Comparison of ENCODE assay signal across 9 mouse cellular contexts in genomic region chr5:36820142-36820541, GRCm38 (mm10). TPM values are rescaled to one million over a fixed set of nuclear protein-coding genes. Genes with fewer than 3 reads are reported as not detected.
DNase-seq lines count a peak whose midpoint lies in the region; TF ChIP-seq lines count a peak whose summit lies in the region.
"Had no signal": no experiment of that assay in that cellular context is flagged by ENCODE, and none has a peak within 500 bp of the region (broad histone marks: within the 10 kb centered on the region; RNA-seq: fewer than 3 reads in every experiment).

No protein-coding gene starts in this region.

- no peaks in the 10 kb centered on the region for H3K9me3 ChIP-seq in MEL (replicated peaks; ENCODE audit: insufficient read depth, low read length)
- H3K9me3 ChIP-seq: midbrain, embryonic 12.5 days had no signal

- DNase-seq in left cerebral cortex, adult 18-20 months (ENCODE audit: low spot score in 2 of 2), result peak; percentile 75 to 79
- DNase-seq in left cerebral cortex, adult 11 months (ENCODE audit: low spot score), result no peak
- DNase-seq in MEL (ENCODE audit: low read depth, low spot score), result peak; percentile 78
- peak; percentile 53 for DNase-seq in c-Kit-positive CD71-positive TER-119-positive erythroid progenitor cells, embryonic 14.5 days (ENCODE audit: low spot score)
- peak; percentile 55 to 59 for DNase-seq in frontal cortex, postnatal 25 days (ENCODE audit: low spot score in 2 of 2)
- peak; percentile 38 to 67 for DNase-seq in left cerebral cortex, postnatal 10 days (ENCODE audit: extremely low spot score in 1 of 2, low spot score in 2 of 2)
- DNase-seq in ovary, adult 18-20 months (ENCODE audit: low spot score), result no peak

- H3K27ac ChIP-seq in MEL (ENCODE audit: control insufficient read depth, low read depth, low read length), result no peak overlapping the region
- H3K27ac ChIP-seq in olfactory bulb, adult 2 months (ENCODE audit: insufficient read depth, low read depth, low read length), result no peak overlapping the region
- H3K27ac ChIP-seq: midbrain, embryonic 12.5 days had no signal

- TF ChIP-seq EP300 in MEL (IDR thresholded peaks at IDR 0.05; ENCODE audit: low read depth in 1 of 2, low read length in 2 of 2), result no peak

- intact Hi-C loops in left cerebral cortex, postnatal 10 days (cut with DNase I), result no loop called here

- H3K9ac ChIP-seq in MEL (ENCODE audit: control insufficient read depth, low read depth, low read length, poor library complexity, severe bottlenecking), result no peak overlapping the region
- H3K9ac ChIP-seq: midbrain, embryonic 12.5 days had no signal

- no peak overlapping the region for H3K4me3 ChIP-seq in MEL (ENCODE audit: control insufficient read depth in 1 of 2, insufficient read depth in 1 of 2, low read depth in 2 of 2, low read length in 2 of 2)
- no peak overlapping the region for H3K4me3 ChIP-seq in olfactory bulb, adult 2 months (ENCODE audit: insufficient read depth, low read depth, low read length)
- H3K4me3 ChIP-seq: midbrain, embryonic 12.5 days had no signal

- H3K36me3 ChIP-seq in MEL (ENCODE audit: control insufficient read depth in 1 of 2, insufficient read depth in 2 of 2, low read length in 2 of 2), result peaks cover 0 to 3% of the 10 kb centered on the region in 2 experiments; a peak in 1 of 4 replicates

- WGBS in olfactory bulb, adult 2 months, result 54% methylated on average over 6 of the region's 6 CpGs

- TF ChIP-seq RAD21 in MEL (IDR thresholded peaks at IDR 0.05; ENCODE audit: low read depth, low read length), result peak; percentile 14

- H3K27me3 ChIP-seq in MEL (ENCODE audit: control insufficient read depth in 1 of 2, insufficient read depth in 2 of 2, low read length in 2 of 2), result no peaks in the 10 kb centered on the region
- H3K27me3 ChIP-seq: midbrain, embryonic 12.5 days had no signal

- peak; percentile 86 to 98 (median 97) for TF ChIP-seq CTCF in MEL (IDR thresholded peaks at IDR 0.05 in 2 of 3, conservative IDR thresholded peaks at IDR 0.05 in 1 of 3; ENCODE audit: control insufficient read depth in 1 of 3, insufficient read depth in 1 of 3, low read depth in 2 of 3, low read length in 3 of 3, poor library complexity in 1 of 3, severe bottlenecking in 1 of 3)
- peak; percentile 49 for TF ChIP-seq CTCF in olfactory bulb, adult 2 months (IDR thresholded peaks at IDR 0.05; ENCODE audit: insufficient read depth, low read depth, low read length)

- no peaks in the 10 kb centered on the region for H3K4me1 ChIP-seq in MEL (ENCODE audit: control insufficient read depth in 1 of 2, insufficient read depth in 2 of 2, low read length in 2 of 2)
- H3K4me1 ChIP-seq in olfactory bulb, adult 2 months (ENCODE audit: control insufficient read depth, insufficient read depth, low read length), result no peaks in the 10 kb centered on the region
- H3K4me1 ChIP-seq: midbrain, embryonic 12.5 days had no signal

- no peak for TF ChIP-seq POLR2A in MEL (IDR thresholded peaks at IDR 0.05; ENCODE audit: control insufficient read depth in 1 of 2, insufficient read depth in 1 of 2, low read depth in 1 of 2, low read length in 2 of 2, poor library complexity in 1 of 2)
- no peak for TF ChIP-seq POLR2A in olfactory bulb, adult 2 months (IDR thresholded peaks at IDR 0.05; ENCODE audit: insufficient read depth, low read depth, low read length)

- no peaks in the 10 kb centered on the region for H3K79me2 ChIP-seq in MEL (ENCODE audit: control insufficient read depth, insufficient read depth, low read length, poor library complexity)

TF ChIP-seq in MEL, 35 proteins besides CTCF, POLR2A, EP300 and RAD21:
- TF ChIP-seq ETS1 (IDR thresholded peaks at IDR 0.05; ENCODE audit: low read depth, low read length) (no peak), POLR2AphosphoS5 (IDR thresholded peaks at IDR 0.05; ENCODE audit: borderline replicate concordance, low read depth, low read length) (no peak), TAL1 (IDR thresholded peaks at IDR 0.05; ENCODE audit: low read length) (no peak), USF2 (IDR thresholded peaks at IDR 0.05; ENCODE audit: borderline replicate concordance in 1 of 2, insufficient read depth in 1 of 2, low read depth in 1 of 2, low read length in 2 of 2) (no peak), ZKSCAN1 (IDR thresholded peaks at IDR 0.05; ENCODE audit: low read depth, low read length) (no peak), SMC3 (IDR thresholded peaks at IDR 0.05; ENCODE audit: low read depth, low read length) (peak; percentile 46), NRF1 (IDR thresholded peaks at IDR 0.05; ENCODE audit: insufficient read depth, low read depth, low read length, poor library complexity, severe bottlenecking) (no peak), MXI1 (IDR thresholded peaks at IDR 0.05; ENCODE audit: low read depth, low read length) (no peak)

RNA-seq across cellular contexts. Expression of gene Man2b2, which starts 10.3 kb away (rescaled TPM):
- total RNA-seq in left cerebral cortex, adult 18-20 months (2021), result 10 to 100 TPM; 29.6 to 30.3 TPM
- total RNA-seq in MEL (2012; rRNA removed), result 9.3 and 11.4 TPM in 2 replicates
- polyA plus RNA-seq in MEL (2012; ENCODE audit: insufficient read depth in 1 of 2, insufficient read length in 2 of 2, low read depth in 1 of 2, low replicate concordance in 2 of 2, missing spikeins in 1 of 2), result 10 to 100 TPM in 1 of 2 experiments, not detected in 1; 37.1 TPM
- total RNA-seq in left cerebral cortex, postnatal 10 days (2021), result 10 to 100 TPM; 18.2 to 23.1 TPM
- polyA plus RNA-seq in olfactory bulb, adult 2 months (2012; ENCODE audit: insufficient read depth, insufficient read length, low replicate concordance, missing spikeins), result not detected in 2 replicates

RNA-seq across cellular contexts. Expression of gene Mrfap1, which starts 23.6 kb away (rescaled TPM):
- 100 to 1,000 TPM; 430 to 460 TPM for total RNA-seq in left cerebral cortex, adult 18-20 months (2021)
- 206 and 211 TPM in 2 replicates for total RNA-seq in MEL (2012; rRNA removed)
- polyA plus RNA-seq in MEL (2012; ENCODE audit: insufficient read depth in 1 of 2, insufficient read length in 2 of 2, low read depth in 1 of 2, low replicate concordance in 2 of 2, missing spikeins in 1 of 2), result 100 to 1,000 TPM in 1 of 2 experiments, not detected in 1; 267 TPM
- total RNA-seq in left cerebral cortex, postnatal 10 days (2021), result 100 to 1,000 TPM; 454 to 457 TPM
- 561 TPM in 1 of 2 replicates, not detected in the other for polyA plus RNA-seq in olfactory bulb, adult 2 months (2012; ENCODE audit: insufficient read depth, insufficient read length, low replicate concordance, missing spikeins)

RNA-seq across cellular contexts. Expression of gene Ppp2r2c, which starts 48.2 kb away (rescaled TPM):
- total RNA-seq in left cerebral cortex, adult 18-20 months (2021), result 100 to 1,000 TPM; 444 to 453 TPM
- not detected in 2 replicates for total RNA-seq in MEL (2012; rRNA removed)
- not detected for polyA plus RNA-seq in MEL (2012; ENCODE audit: insufficient read depth in 1 of 2, insufficient read length in 2 of 2, low read depth in 1 of 2, low replicate concordance in 2 of 2, missing spikeins in 1 of 2)
- 100 to 1,000 TPM; 380 to 391 TPM for total RNA-seq in left cerebral cortex, postnatal 10 days (2021)
- 124 TPM in 1 of 2 replicates, not detected in the other for polyA plus RNA-seq in olfactory bulb, adult 2 months (2012; ENCODE audit: insufficient read depth, insufficient read length, low replicate concordance, missing spikeins)

Comparison
In these comparisons a context has a peak if more than half of its experiments do, and no peak if none do; other contexts are left out.
1. DNase-seq: peak in left cerebral cortex, adult 18-20 months (2 of 2), MEL (single experiment), c-Kit-positive CD71-positive TER-119-positive erythroid progenitor cells, embryonic 14.5 days (single experiment), frontal cortex, postnatal 25 days (2 of 2) and left cerebral cortex, postnatal 10 days (2 of 2); none in left cerebral cortex, adult 11 months (single experiment) and ovary, adult 18-20 months (single experiment).
2. RNA of gene Ppp2r2c, which starts 48.2 kb away (total RNA-seq): 444 to 453 TPM in left cerebral cortex, adult 18-20 months and 380 to 391 TPM in left cerebral cortex, postnatal 10 days; not detected in MEL; every median in the first group is over 100 times any median in the second.